Mouse (Mus musculus) left cerebral cortex, adult 2 months (tissue): ENCODE data around the gene Babam1. TPM values are rescaled to one million over a fixed set of nuclear protein-coding genes. Genes with fewer than 3 reads are reported as not detected.

Source experiments
- DNase-seq, 2 experiments: peaks; one replicate each; pipeline ENCODE4 v3.0.0; 2021 to 2022; ENCODE audit warnings: low spot score in 2 of 2, mixed read lengths in 1 of 2; ENCODE audit errors: extremely low spot score in 1 of 2
- H3K27ac ChIP-seq: fragments of 200-600 bp; 2 replicates; pipeline ENCODE4 v1.8.1; 2022
- H3K4me3 ChIP-seq: fragments of 200-600 bp; 2 replicates; pipeline ENCODE4 v1.8.1; 2022
- CTCF ChIP-seq: fragments of 200-600 bp; IDR thresholded peaks from 2 replicates; pipeline ENCODE4 v1.8.1; 2022; ENCODE audit warnings: antibody characterized with exemption, mild to moderate bottlenecking, moderate library complexity
- intact Hi-C: fragments of 180-260 bp; cut with DNase I; formaldehyde crosslinking; loops from one replicate; pipeline ENCODE4 v1.15.1; 2025
- total RNA-seq, 2 experiments: library from RNA; stranded (reverse); gene quantifications; 2 replicates each; pipeline ENCODE4 v1.2.3; 2021

Babam1 gene
- total RNA-seq, 2 experiments from 2014 or later, result 97.3 to 107 TPM

GRCm38 (mm10) chr8:71400826-71401225 lies 4.2 kb downstream of the Babam1 start:
- no peak for TF ChIP-seq CTCF
- Histone ChIP-seq H3K27ac (no peak overlapping the region), H3K4me3 (no peak overlapping the region)
- peak in 1 of 2 experiments; percentile 4 for DNase-seq
- intact Hi-C loops, result no loop called here

- DNase-seq, result peak in 1 of 2 experiments; percentile 8
- no peak overlapping the region for H3K27ac ChIP-seq
- no peak for TF ChIP-seq CTCF
- no peak overlapping the region for H3K4me3 ChIP-seq
- intact Hi-C loops, result no loop called here
Observed at GRCm38 (mm10) chr8:71401454-71401853, 4.8 kb downstream of the Babam1 start.

- H3K4me3 ChIP-seq, result no peak overlapping the region
- no peak for TF ChIP-seq CTCF
- intact Hi-C loops, result no loop called here
- DNase-seq, result no peak
- H3K27ac ChIP-seq, result no peak overlapping the region
Observed at GRCm38 (mm10) chr8:71402446-71402964, 5.8 kb downstream of the Babam1 start.

- no peak for DNase-seq
- no peak for TF ChIP-seq CTCF
- H3K27ac ChIP-seq, result no peak overlapping the region
- intact Hi-C loops, result no loop called here
- H3K4me3 ChIP-seq, result no peak overlapping the region
Observed at GRCm38 (mm10) chr8:71403107-71403885, 6.6 kb downstream of the Babam1 start.

- TF ChIP-seq CTCF, result no peak
- no peak for DNase-seq
- Histone ChIP-seq H3K27ac (no peak overlapping the region), H3K4me3 (no peak overlapping the region)
- intact Hi-C loops, result loop anchor here (2.0 kb wide), 1 partner anchor 55 kb away; no protein-coding TSS in a partner anchor
Observed at GRCm38 (mm10) chr8:71404011-71404410, 7.3 kb downstream of the Babam1 start.

- DNase-seq, result no peak
- Histone ChIP-seq H3K4me3 (peak overlapping the region; percentile 40; the same call in 1 of the 2 replicates), H3K27ac (no peak overlapping the region)
- intact Hi-C loops, result loop anchor here (2.0 kb wide), 1 partner anchor 54 kb away; no protein-coding TSS in a partner anchor
- TF ChIP-seq CTCF, result no peak
Observed at GRCm38 (mm10) chr8:71404951-71405351, 8.3 kb downstream of the Babam1 start.

GRCm38 (mm10) chr8:71405401-71406098 lies 8.9 kb downstream of the Babam1 start, which contains the start of gene Ankle1:
TSS of gene Ankle1 (plus strand) at chr8:71406010.
- peak; percentile 62 for TF ChIP-seq CTCF
- intact Hi-C loops, result loop anchor here (2.0 kb wide), 1 partner anchor 53 kb away; no protein-coding TSS in a partner anchor
- Histone ChIP-seq H3K4me3 (peak within 1 kb of the TSS; percentile 40), H3K27ac (0 out of 2 replicates have a peak within 1 kb of the TSS, but pooled peaks have one; percentile 5)
- DNase-seq, result peak; percentile 90 to 94

GRCm38 (mm10) chr8:71406099-71407015 lies 9.7 kb downstream of the Babam1 start:
- TF ChIP-seq CTCF, result peak; percentile 53
- DNase-seq, result no peak
- no peak overlapping the region for H3K27ac ChIP-seq
- H3K4me3 ChIP-seq, result peak overlapping the region; percentile 40
- intact Hi-C loops, result no loop called here

- DNase-seq, result no peak
- H3K27ac ChIP-seq, result no peak overlapping the region
- H3K4me3 ChIP-seq, result no peak overlapping the region
- no peak for TF ChIP-seq CTCF
- intact Hi-C loops, result no loop called here
Observed at GRCm38 (mm10) chr8:71407441-71407840, 10.8 kb downstream of the Babam1 start.

GRCm38 (mm10) chr8:71408231-71408630 lies 11.6 kb downstream of the Babam1 start:
- DNase-seq, result no peak
- TF ChIP-seq CTCF, result no peak
- Histone ChIP-seq H3K27ac (no peak overlapping the region), H3K4me3 (no peak overlapping the region)
- intact Hi-C loops, result no loop called here
